Mouse (Mus musculus) olfactory bulb, adult 2 months (tissue): ENCODE results near the gene Gabrb2. TPM values are rescaled to one million over a fixed set of nuclear protein-coding genes. Genes with fewer than 3 reads are reported as not detected.

ENCODE experiments used
- H3K27ac ChIP-seq: fragments of 200-500 bp; 2 replicates; pipeline ENCODE4 v1.5.1; 2012; ENCODE audit warnings: low read depth, low read length; ENCODE audit not compliant: insufficient read depth
- H3K4me1 ChIP-seq: fragments of 200-500 bp; 2 replicates; pipeline ENCODE4 v1.6.1; 2012; ENCODE audit warnings: low read length; ENCODE audit not compliant: control insufficient read depth, insufficient read depth
- H3K4me3 ChIP-seq: fragments of 200-500 bp; 2 replicates; pipeline ENCODE4 v1.5.1; 2012; ENCODE audit warnings: mild to moderate bottlenecking, low read depth, low read length, moderate library complexity; ENCODE audit not compliant: insufficient read depth
- CTCF ChIP-seq: fragments of 200-500 bp; IDR thresholded peaks from 2 replicates; pipeline ENCODE4 v1.5.1; 2012; ENCODE audit warnings: low read depth, mild to moderate bottlenecking, low read length, moderate library complexity; ENCODE audit not compliant: insufficient read depth
- POLR2A ChIP-seq: fragments of 200-500 bp; IDR thresholded peaks from 2 replicates; pipeline ENCODE4 v1.6.1; 2012; ENCODE audit warnings: mild to moderate bottlenecking, low read depth, low read length, moderate library complexity; ENCODE audit not compliant: insufficient read depth
- WGBS: fragments of 180-500 bp; shearing (Covaris S2); methylation state at CpG from one replicate; pipeline ENCODE4 v1.1.7; 2018; 5-methylcytosine and 5-hydroxymethylcytosine counted together
- polyA plus RNA-seq: library from polyadenylated mRNA; stranded (reverse); fragments of >200 nt; gene quantifications from 2 replicates; pipeline ENCODE4 v1.2.4, GENCODE M21; 2012; ENCODE audit warnings: low replicate concordance; ENCODE audit not compliant: missing spikeins, insufficient read depth, insufficient read length

Gene Gabrb2
- polyA plus RNA-seq, 1 experiment = not detected

DNA sequence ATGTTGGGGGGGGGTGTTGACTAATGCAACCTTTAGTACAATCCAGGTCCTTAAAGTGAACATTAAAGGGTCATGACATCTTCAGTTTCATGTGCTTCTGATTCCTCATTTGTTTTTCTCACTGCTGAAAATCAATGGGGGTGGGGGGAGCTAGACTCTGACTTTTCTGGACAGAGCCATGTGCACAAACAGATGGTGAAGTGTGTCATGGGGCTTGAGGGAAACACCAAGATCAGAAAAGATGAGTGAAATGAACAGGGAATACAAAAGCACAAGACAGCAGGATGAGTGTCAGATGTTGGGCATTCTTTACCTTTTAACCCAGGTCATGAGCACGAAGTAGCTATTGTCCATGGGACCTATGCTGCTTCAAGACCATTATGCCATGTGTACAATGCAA, 86.4 kb downstream of the Gabrb2 start:
- 72% methylated on average over 1 of the region's 1 CpGs for WGBS

GRCm38 (mm10) chr11:42521960-42522359, 102.4 kb downstream of the Gabrb2 start:
- no peak overlapping the region for H3K27ac ChIP-seq

More for the DNA sequence above, 86.4 kb downstream of the Gabrb2 start:
- Histone ChIP-seq H3K4me1 (no peaks in the 10 kb centered on the region), H3K4me3 (no peak overlapping the region), H3K27ac (no peak overlapping the region)
- TF ChIP-seq CTCF (no peak), POLR2A (no peak)

DNA sequence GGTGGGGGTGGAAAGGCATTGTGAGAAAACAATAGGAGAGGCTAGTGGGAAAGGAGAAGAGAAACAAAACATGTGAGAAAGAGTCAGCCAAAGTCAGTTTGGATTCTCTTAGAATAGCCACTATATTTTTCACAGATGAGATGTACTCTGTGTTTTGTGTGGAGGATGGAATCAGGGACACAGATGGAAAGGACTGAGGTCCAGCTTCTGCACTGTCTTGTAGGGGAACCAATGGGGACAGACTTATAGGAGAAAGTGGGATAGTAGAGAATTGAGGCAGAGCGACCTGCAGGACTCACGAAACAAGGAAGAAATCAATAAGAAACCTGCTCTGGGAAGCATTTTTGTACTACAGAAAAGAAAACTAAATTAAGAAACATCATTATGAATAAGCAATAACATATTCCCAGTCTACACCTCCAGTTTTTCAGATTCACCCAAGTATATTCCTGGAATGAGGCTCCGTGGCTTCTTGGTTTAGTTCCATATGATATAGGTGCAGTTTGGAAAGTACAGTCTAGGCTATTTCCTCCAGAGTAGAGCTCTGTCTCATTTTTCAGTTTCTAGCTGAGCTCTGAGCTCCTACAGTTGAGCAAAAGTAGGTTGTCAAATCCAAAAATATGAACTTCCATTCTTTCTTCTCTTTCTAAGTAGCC, 108.8 kb downstream of the Gabrb2 start:
- Histone ChIP-seq H3K4me1 (no peaks in the 10 kb centered on the region), H3K27ac (no peak overlapping the region), H3K4me3 (no peak overlapping the region)
- TF ChIP-seq CTCF (no peak), POLR2A (no peak)
- WGBS = 89% methylated on average over 3 of the region's 3 CpGs

More at GRCm38 (mm10) chr11:42521960-42522359, 102.4 kb downstream of the Gabrb2 start:
- no peaks in the 10 kb centered on the region for H3K4me1 ChIP-seq
- WGBS = 82% methylated on average over 2 of the region's 2 CpGs
- TF ChIP-seq CTCF (no peak), POLR2A (no peak)
- H3K4me3 ChIP-seq = no peak overlapping the region

DNA sequence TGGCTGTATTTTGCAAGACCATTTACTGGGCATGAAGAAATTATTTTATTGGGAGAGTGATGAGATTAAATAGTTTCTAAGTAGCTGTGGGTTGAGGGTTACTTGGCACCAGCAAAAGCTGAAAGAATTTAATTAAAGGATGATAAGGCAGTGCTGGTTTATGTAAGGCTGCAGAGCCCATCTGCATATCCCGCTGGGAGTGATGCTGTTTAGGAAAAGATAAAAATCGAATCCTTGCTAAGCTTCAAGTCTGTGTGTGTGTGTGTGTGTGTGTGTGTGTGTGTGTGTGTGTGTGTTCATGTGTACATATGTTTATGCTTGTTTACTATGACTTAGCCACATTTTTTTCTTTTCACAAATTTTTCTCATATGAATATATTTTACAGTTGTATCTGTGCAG, 113.0 kb downstream of the Gabrb2 start:
- H3K27ac ChIP-seq = no peak overlapping the region
- 34% methylated on average over 2 of the region's 2 CpGs for WGBS
- TF ChIP-seq POLR2A (no peak), CTCF (no peak)

DNA sequence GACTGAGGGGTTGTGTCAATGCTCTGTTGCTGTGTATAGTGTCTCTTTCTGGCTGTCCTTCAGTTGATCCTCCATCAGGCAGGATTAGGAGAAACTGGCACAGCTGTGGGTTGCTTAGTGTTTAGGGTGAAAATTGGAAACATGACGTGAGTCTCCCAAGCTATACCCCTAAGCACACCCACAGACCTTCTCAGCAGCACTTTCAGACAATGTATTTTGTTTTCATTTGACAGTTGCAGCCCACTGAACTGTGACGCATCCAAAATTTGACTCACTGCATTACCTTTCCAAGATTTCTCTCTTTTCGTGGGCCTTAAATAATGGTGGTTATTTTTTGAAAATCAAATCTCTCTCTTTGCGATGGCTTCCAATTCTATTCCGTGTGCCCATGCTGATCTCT, 115.7 kb downstream of the Gabrb2 start:
- TF ChIP-seq CTCF = no peak
- no peak for TF ChIP-seq POLR2A
- Histone ChIP-seq H3K4me1 (no peaks in the 10 kb centered on the region), H3K4me3 (no peak overlapping the region), H3K27ac (no peak overlapping the region)
- WGBS = 59% methylated on average over 5 of the region's 5 CpGs

More for the DNA sequence above, 113.0 kb downstream of the Gabrb2 start:
- Histone ChIP-seq H3K4me1 (no peaks in the 10 kb centered on the region), H3K4me3 (no peak overlapping the region)

- TF ChIP-seq CTCF = no peak
- no peak for TF ChIP-seq POLR2A
- no peak overlapping the region for H3K27ac ChIP-seq
- no peaks in the 10 kb centered on the region for H3K4me1 ChIP-seq
- no peak overlapping the region for H3K4me3 ChIP-seq
- WGBS = 92% methylated on average over 1 of the region's 1 CpGs
Observed at GRCm38 (mm10) chr11:42535861-42536260, 116.3 kb downstream of the Gabrb2 start.

DNA sequence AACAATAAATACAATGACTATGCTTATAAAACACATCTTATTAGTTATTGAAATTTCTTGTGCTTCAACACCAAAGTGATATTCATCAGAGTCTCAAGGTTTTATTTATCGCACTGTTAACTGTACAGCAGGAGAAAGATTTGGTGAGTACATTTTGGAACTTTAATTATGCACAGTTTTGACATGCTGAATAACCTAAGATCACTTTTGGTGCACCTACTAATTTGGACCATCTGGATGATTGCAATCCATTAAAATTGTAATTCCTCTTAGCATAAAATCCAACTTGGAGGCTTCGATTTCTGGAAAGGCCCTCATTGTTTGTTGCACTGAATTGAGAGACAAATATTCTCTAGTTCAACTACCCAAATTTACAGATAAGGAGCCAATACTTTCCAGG, 123.3 kb downstream of the Gabrb2 start:
- no peaks in the 10 kb centered on the region for H3K4me1 ChIP-seq
- H3K27ac ChIP-seq = no peak overlapping the region
- WGBS = 56% methylated on average over 2 of the region's 2 CpGs
- no peak for TF ChIP-seq POLR2A
- no peak for TF ChIP-seq CTCF
- no peak overlapping the region for H3K4me3 ChIP-seq

DNA sequence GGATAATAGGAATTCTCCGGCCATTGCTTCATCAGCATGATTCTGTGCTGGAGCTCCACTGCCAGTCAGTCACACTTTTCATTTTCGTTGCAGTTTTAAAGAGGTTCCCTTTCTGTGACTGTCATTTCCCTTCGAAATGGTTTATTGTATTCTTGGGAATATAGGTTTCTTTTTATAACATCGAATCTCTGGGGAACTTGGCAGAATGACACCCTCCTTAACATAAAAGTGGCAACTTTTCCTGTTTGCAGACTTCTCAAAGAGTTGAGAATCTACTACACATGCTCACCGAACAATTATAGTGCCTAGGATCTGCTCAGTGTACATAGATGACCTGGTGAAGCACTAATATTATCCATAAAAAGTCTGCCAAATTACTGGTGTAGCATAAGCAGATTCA, 146.5 kb downstream of the Gabrb2 start:
- Histone ChIP-seq H3K4me3 (no peak overlapping the region), H3K4me1 (no peaks in the 10 kb centered on the region), H3K27ac (no peak overlapping the region)
- WGBS = 76% methylated on average over 5 of the region's 5 CpGs
- TF ChIP-seq POLR2A = no peak
- TF ChIP-seq CTCF = no peak

- no peak for TF ChIP-seq CTCF
- TF ChIP-seq POLR2A = no peak
- Histone ChIP-seq H3K27ac (no peak overlapping the region), H3K4me1 (no peaks in the 10 kb centered on the region), H3K4me3 (no peak overlapping the region)
- 36% methylated on average over 4 of the region's 4 CpGs for WGBS
Observed at GRCm38 (mm10) chr11:42571467-42571866, 151.9 kb downstream of the Gabrb2 start.
